Mouse (Mus musculus) gastrocnemius, postnatal 4 days (tissue): ENCODE measurements at regions not wholly inside any gene's neighbourhood (a gene's known extent, or its start where the extent isn't known, plus 50 kb on each side); places are given as distances from the start of the nearest gene placed in this dataset.

Source experiments
- DNase-seq, 2 experiments: peaks; one replicate each; pipeline ENCODE4 v3.0.0; 2021 to 2022; ENCODE audit warnings: low spot score in 2 of 2, mixed read lengths in 2 of 2

DNA sequence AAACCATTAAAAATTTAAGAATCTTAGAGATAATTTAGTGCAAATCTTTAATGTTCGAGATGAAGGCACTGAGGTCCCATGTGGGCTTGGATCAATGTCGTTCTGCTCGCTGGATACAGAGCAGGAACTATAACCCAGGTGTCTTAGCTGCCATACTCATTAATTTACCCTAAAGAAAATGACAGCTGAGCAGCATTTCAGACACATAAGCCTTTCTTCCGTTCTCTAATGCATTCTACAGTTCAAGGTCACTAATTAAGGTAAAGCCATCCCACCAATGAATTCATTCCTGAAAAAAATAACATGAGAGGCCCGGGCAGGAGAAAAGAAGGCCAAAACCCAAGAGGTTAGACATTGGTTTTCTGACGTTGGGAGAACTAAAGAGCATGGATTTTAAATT, 670.3 kb downstream of the Basp1 start:
- no peak for DNase-seq

DNA sequence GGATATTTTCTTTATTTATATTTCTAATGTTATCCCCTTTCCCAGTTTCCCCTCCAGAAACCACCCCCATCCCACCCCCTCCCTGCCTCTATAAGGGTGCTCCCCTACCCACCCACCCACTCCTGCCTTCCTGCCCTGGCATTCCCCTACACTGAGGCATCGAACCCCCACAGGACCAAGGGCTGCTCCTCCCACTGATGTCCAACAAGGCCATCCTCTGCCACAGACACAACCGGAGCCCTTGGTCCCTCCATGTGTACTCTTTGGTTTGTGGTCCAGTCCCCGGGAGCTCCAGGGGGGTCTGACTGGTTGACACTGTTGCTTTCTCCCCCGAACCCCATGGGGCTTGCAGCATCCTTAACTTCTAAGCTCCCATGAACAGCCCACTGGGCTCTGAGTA, 688.4 kb downstream of the Basp1 start:
- DNase-seq, result no peak

DNA sequence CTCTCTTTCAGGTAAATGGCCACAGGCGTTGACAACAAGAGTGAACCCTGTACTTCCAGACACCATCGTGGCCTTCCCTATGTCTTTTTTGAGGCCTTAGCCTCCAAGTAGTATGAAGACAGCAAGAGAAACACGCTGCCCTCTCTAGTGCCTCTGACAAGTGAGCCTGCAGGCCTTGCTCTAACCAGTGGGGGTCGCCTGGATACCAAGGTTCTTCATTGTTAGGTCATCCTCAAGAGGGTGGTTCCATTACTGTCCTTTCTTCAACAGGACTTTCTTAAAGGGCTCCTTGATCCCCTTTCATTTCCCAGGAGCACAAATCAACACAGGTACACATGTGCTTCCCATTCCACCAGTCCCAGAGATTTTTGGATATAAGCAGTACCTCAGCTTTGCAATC, 688.9 kb downstream of the Basp1 start:
- peak in 1 of 2 experiments; percentile 63 for DNase-seq

DNA sequence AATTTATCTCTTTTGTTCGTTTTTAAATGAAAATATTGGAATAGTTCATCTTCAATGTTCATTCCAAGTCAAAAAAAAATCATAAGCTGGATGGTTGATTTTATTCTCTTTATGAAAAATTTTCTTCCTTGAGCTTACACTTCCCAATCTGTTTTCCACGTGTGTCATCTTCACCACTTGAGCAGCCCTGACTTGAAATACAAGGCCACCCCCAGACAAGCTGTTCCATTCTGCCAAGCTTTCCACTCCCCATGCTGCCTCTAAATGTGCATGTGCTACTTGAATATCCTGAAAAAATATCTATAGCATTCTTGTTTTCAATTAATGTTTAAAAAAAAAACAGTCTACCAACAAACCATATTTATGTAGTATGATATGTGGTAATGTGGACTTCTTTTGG, 693.2 kb downstream of the Basp1 start:
- DNase-seq, result no peak

DNA sequence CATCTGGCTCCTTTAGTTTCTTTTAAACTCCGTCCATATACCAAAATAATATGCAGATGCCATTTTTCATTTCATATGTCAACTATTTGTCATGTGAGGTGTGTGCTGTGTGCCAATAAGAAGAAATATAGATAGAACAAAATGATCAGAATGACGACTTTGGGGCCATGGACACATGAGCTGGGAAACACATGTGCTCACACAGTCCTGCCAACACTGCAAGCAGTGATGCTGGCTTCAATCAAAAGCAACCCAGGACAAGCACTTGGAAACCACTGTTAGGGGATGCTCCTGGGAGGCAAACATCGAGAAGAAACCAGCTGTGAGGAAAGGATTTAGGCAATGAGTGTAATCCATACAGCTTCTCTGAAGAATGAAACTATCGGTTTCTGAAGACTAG, 731.4 kb downstream of the Basp1 start:
- peak in 1 of 2 experiments; percentile 15 for DNase-seq

DNA sequence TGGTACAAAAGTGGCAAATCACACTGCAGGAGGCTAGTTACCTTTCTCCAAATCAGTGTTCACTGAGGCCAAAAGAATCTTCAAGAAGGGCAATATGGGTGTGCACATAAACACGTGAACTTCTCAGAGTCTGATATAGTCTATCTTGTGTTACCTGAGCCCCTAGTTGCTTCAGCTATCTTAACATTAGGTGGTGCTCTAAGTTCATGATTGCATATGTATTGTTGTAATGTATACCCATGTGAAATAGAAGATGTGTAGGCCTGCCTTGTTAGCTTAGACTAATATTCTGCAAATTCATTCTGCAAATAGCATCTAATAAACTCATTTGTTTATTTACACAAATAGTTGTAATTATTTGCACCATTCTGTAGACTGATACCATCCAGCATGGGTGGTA, 764.6 kb downstream of the Basp1 start:
- DNase-seq, result no peak

DNA sequence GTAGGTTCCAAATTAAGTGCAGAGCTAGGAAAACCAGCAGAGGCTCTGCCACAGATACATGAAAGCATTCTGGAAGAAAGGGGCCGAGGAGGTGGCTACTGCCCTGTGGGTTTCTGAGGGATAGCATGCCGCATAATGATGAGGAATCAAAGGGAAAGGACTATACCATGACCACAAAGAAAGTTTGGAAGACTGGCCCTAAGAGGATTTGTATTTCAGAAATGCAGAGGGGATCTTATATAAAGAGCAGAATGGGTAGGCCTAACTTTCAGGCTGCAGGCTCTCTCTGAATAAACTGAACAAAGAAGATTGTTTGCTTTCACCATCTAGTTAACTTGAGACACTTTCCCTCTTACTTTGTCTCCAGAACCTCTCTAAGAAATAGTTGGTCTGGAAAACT, 777.9 kb downstream of the Basp1 start:
- no peak for DNase-seq

DNA sequence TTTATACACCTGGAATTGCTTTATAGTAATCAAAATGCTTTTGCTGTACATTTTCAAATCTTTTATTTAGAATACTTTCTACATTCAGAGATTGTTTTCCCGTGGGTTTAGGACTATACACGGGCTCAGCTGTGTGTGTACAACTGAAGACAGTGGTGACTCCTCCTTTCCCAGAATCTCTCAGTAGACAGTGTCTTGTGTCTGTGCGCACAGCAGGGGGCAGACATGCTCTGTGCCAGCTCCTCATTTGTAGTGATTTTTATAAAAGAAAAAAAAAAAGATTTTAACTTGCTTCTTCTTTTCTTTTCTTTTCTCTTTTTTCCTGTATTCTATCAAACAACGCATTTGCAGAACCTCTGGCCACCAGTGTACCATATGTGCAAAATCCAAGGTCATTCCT, 817.3 kb downstream of the Basp1 start:
- peak in 1 of 2 experiments; percentile 31 for DNase-seq

DNA sequence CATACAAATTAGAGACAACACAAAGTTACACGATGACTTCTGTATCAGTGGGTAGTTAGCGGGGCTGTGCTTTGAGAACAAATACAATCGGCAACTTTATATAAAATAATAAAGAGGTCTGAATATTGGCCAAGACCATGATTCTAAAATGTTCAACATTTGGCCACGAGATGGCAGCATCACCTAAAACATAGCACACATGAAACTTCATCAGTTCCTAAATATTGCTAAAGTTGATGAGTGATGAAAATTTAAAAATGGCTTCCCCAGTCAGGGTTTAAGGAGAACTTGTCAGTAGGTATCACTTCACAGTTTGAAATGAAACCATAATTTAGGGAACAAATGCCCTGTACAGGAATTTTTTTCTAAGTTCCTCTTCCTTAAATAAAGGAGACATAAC, 824.6 kb downstream of the Basp1 start:
- DNase-seq, result peak in 1 of 2 experiments; percentile 40

DNA sequence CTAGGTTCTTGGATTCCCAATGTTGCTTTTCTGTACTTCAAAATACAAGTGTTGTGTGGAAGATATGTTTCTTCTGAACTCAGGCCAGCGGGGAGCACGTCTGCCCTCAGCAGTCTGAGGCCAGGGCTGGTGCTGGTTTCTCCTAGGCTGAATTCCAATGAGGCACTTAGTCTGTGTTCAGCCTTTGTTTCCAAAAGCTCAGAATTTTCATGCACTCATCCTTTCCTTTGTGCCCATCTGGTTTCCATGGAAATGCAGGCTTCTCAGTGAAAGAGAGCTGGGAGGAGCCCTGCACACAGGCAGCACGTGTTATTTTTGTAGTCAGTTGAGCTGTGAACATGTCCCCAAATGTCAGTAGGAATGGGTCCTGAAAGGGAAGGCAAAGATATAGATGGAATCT, 846.6 kb downstream of the Basp1 start:
- no peak for DNase-seq

DNA sequence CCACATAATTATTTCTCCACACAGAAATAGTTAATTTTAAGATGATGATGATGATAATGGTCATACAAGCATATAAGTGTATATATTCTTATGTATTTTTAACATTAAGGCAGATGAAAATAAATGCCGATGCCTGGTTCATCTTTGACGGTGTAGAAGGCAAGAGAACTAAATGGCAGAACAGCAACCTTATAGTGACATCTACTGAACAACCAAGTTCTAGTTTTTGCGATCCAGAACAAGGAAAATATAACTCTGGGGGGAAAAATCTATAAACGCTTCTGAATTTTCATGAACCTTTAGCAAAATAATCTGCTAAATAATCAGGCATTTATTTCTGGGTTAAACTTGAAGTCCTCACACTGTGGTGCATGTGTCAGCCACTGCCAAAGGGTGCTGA, 856.8 kb downstream of the Basp1 start:
- no peak for DNase-seq

DNA sequence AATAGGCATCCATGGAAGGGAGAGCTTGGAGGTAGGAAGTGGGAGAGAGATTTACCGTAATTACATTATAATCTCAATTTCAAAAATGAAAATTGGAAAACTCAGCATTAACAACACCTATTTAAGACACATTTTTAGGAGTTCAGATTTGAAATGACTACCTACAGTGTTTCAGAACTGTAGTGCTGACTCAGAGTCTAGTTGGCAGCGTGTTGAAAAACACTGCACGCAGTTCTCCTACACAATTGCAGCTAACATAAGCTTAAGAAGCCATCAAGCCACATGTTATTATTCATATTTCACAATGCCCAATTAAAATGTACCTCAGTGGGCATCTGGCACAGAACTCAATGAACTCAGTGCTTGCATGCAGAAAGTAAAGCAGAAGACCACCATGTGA, 863.5 kb downstream of the Basp1 start:
- DNase-seq, result no peak

DNA sequence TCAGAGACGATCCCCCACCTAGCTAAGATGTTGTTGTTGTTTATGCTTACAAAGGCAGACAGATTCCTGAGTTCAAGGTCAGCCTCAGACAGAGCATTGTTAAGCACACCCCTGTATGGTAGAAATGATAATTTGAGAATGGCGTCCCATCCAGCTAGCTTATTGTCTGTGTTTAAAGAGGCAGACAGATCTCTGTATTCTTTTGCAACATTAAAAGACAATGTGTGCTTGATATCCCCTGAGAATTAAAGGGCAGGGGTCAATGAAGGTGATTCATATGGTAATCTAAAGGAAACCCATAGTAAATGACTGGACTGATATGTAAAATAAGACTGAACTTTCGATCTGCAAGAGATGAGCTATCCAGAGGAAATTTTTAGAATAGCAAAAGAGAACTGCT, 883.5 kb downstream of the Basp1 start:
- DNase-seq, result no peak

DNA sequence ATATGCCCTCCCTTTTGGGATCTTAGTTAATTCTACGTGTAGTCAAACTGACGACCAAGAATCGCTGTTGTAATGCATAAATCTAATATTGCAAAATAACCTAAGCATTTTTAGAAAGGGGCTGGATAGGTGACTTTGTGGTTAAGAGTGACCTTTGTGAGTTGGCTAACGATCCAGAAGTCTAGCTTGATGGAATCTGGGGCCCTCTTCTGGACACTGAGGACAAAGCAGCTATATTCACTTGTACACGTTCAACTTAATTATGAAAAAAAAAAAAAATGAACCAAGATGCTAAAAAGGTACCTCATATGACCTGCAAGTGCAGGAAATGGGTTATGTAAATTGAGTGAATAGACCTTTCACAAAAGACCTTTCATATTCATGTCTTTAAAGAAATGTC, 886.2 kb downstream of the Basp1 start:
- DNase-seq, result no peak

DNA sequence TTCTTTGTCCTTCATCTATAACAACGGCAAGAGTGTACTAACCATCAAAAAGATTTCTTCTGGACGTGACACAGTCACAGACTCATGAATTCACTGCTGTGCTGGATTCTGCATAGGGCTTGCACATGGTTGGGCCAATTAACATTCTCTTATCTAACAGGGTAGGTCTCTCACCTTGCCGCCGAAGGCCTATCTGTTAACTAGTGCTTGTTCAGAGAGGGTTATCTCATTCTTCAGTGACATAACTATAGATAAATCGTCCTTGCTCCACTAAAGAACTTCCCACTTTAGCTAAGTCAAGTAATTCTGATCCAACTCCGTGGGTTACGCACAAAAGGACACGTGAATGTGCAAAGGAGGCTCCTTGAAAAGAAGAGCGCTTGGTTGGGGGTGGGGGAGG, 899.6 kb downstream of the Basp1 start:
- no peak for DNase-seq

DNA sequence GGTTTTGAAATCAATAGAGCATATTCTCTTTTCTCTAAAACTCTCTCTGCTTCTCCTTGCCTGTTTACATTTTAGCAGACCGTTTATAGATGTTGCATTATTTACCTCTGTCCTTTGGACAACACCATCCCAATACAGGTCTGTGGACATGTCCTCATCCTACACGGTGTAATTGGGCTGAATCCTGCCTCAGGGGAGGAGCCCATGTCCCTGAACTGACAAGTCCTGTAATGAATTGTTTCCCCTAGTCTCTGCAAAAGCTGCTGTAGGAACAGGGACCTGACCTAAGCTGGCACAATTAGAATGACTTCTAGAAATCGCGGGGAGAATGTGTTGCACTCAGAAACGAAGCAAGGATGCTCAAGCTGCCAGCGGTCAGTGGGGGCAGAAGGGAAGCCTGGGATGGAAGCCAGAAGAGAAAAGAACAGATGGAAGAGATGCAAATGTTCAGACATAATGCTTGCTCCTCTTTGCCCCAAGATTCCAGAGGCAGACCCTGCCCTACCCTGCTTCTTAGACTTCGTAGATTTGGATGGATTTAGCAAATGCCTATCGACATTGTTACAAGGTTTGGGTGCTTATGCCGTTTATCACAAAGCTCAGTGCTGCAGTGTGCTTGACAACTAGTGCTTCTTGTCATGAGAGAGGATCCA, 911.5 kb downstream of the Basp1 start:
- no peak for DNase-seq

DNA sequence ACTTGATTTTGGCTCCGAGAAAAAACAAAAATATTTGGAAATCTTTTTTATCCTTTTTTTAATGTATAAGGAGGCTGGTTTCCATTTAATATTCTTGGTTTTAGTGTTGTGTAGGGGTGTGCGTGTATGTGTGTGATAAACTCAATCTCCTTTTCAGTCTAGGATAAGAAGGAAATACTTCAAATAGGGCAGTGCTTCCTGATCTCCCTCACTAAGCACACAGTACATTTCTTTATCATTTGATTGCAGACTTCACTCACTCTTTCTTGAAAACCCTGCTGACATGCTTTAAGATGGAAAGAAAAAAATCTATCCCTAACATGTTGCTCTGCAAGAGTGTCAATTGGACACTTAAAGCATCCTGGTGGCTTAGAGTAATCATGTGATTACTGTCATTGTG, 927.3 kb downstream of the Basp1 start:
- DNase-seq, result no peak

DNA sequence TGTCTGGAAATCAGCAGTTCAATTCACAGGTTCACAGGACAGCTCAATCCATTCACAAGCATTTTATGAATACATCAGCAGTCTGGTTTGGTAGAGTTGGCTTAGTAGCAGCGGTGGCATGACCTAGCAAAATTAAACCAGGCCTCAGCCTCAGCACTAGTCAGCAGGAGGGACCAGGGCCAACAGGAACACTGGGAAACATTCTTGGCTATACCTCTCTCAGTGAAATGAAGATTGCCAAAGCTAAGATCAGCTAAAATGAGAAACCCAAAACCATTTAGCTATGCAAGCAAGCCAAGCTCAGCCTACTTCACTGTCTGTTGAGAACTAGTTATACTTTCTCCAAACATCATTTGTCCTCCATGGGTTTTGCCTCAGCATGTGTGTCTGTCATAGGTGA, 945.3 kb downstream of the Basp1 start:
- DNase-seq, result no peak

DNA sequence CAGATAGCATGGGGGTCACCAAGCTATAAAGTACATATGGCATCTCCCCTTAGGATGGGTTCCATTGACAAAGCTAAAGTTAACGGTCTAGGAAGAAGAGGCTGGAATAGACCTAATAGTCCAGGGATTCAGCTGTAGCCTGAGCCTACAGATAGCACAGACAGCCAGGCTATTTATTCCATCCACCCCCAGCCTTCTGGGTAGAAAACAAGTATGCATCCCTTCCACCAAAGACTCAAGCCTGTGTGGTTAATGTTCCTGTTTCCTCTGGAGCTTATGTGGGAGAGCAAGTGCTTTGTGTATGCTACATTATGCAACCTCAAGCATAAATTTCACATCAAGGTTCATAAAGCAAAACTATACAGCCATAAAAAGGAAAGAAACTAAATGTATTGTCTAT, 955.8 kb downstream of the Basp1 start:
- no peak for DNase-seq

DNA sequence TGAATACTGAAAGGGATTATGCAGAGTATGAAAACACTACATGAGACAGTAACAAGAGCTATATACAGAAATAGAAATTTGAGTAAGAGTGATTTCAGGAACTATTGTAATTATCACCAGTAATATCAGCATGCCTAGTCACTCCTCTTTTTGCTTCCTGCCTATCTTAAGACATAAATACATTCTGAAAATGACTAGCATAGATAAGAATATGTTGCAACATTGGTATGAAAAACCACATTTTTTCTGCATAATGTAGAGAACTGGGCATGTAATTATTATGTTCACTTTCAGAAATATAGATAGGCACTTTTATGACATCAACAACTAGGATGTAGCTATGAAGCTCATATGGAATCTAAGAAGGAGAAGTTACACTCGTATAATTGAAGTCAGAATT, 980.5 kb downstream of the Basp1 start:
- no peak for DNase-seq

DNA sequence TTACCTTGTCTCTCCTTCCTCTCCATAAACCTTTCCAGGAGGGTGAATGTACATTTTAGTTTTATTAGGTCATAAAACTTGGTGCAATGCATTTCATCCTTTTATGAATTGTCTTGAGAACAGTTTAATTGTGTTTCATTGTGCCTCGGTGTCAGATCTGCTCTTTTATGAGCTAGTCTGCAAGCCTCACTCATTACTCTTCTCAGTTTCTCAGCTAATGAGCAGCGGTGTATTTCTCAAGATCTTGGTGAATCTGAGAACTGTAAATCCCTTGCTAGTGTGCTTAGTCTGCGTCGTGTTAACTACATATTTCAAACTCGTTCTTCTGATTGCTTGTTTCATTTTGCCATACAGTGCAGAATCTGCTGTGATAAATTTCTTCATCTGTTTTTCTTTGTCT, 984.4 kb downstream of the Basp1 start:
- no peak for DNase-seq

DNA sequence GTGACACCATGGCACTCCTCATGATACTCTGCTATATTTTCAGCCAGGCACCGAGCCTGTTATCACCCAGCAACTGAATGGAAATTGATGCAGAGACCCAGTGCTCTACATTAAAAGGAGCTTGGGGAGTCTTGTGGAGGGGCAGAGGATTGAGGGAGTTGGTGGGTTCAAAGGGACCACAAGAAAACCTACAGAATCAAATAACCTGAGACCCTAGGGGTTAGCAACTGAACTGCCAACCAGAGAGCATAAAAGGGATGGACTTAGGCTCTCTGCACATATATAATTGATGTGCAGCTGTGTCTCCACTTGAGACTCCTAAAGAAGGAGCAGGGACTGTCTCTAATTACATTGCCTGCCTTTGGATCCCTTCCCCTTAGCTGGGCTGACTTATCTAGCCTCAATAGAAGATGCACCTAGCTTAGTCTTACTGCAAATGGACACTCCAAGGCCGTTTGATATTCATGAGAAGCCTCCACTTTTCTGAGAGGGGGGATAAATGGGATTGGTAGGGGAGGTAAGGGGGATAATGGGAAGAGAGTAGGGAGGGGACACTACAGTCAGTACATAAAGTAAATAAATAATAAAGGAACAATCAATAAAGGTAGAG, 991.1 kb downstream of the Basp1 start:
- DNase-seq, result no peak

DNA sequence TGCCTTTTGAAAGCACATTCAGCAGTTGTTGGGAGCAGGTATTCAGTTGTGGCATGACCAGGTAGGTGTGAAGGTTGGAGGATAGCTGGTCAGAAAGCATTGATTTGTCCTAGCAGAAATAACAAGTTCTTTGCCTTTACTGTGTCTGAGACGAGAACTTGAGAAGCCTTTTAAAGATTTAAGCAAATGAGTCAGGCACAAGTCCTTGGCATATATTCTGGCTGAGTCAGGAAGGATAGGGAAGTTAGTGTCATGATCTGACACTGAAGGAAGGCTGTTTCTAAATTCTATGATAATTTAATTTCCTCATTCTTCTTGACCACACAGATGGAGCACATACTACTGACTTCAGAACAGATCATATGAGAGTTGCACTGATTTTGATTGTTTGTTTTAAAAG, 993.8 kb downstream of the Basp1 start:
- no peak for DNase-seq

DNA sequence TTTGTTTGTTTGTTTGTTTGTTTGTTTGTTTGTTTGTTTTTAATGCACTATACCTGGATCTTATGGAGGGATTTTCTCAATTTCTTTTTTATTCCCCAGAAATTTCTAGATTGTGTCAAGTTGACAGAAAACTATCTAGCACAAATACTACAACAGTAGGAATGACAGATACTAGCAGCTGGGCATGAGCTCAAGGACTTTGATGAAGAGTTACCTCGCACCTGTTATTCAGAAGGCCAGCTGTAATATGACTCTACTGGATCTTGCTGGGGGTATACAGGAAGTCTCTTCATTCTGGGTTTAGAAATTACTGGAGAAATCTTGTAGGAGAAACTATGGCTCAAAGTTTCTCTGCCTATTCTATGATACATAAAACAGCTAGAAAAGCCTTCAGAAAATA, 994.4 kb downstream of the Basp1 start:
- DNase-seq, result no peak
